Mouse (Mus musculus) stomach, postnatal 0 days (tissue): Measurements from ENCODE around the gene Sgk1.

Experiments used
- CTCF ChIP-seq: IDR thresholded peaks from 2 replicates; pipeline ENCODE4 v1.5.1; 2016; ENCODE audit warnings: antibody characterized with exemption, low read depth, mild to moderate bottlenecking, moderate library complexity
- EP300 ChIP-seq: optimal IDR thresholded peaks from 2 replicates; pipeline ENCODE3; 2016; ENCODE audit warnings: antibody characterized with exemption

DNA sequence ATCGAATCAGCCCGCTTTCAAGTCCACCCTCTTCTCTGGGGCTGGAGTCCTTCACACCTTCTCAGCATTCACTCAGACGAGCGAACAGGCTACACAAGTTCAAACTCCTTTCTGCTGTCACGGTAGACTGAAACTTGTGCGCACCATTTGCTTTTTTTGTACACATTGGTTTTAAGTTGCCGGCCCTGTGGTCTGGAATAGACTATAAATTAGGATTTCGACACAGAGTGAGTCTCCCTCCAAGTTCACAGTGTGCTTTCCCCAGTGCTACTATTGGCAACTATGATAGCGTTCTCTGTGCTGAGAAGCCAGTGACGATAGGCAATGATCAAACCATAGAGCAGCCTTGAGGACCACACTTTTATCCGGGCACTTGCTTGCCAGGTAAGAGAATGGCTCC lies 91.7 kb downstream of the Sgk1 start:
- no peak for TF ChIP-seq EP300
- TF ChIP-seq CTCF = no peak
